Mouse (Mus musculus) spleen, embryonic (tissue): ENCODE results near the gene Clstn2.

Source experiments
- CTCF ChIA-PET: fragments of 350-600 bp; sonication (Branson Sonifier 250); formaldehyde crosslinking; loops from one replicate; lab custom pipeline; 2022; lab: Charles Lee

Clstn2 gene

GRCm38 (mm10) chr9:97476456-97476855, 556.5 kb downstream of the Clstn2 start:
- CTCF ChIA-PET, result no interaction called here

- CTCF ChIA-PET, result no interaction called here
Observed at GRCm38 (mm10) chr9:97474896-97475295, 558.1 kb downstream of the Clstn2 start.

- CTCF ChIA-PET, result no interaction called here
Observed at GRCm38 (mm10) chr9:97471014-97471591, 561.9 kb downstream of the Clstn2 start.

DNA sequence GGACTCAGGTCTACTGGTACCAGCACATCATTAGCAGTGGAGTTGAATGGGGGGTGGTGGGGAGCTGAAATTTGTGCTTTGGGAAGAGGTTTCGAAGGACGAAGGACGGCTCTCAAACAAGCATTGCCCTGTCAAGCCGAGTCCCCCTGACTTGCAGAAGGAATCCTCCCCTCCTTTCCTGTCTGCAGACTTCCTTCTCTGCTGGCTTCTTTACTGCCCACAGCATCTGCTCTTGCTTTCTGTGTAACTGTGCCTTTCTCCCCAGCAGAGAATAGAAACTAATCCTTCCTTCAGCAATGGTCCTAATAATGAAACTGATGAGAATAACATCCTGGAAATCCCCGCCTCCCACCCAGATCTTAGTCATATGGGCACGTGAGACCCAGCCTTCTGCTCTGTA, 572.5 kb downstream of the Clstn2 start:
- CTCF ChIA-PET, result no interaction called here

GRCm38 (mm10) chr9:97459745-97460144, 573.2 kb downstream of the Clstn2 start:
- CTCF ChIA-PET, result no interaction called here

GRCm38 (mm10) chr9:97449316-97450050, 583.5 kb downstream of the Clstn2 start:
- CTCF ChIA-PET, result no interaction called here

GRCm38 (mm10) chr9:97439872-97440636, 592.9 kb downstream of the Clstn2 start:
- CTCF ChIA-PET, result no interaction called here

DNA sequence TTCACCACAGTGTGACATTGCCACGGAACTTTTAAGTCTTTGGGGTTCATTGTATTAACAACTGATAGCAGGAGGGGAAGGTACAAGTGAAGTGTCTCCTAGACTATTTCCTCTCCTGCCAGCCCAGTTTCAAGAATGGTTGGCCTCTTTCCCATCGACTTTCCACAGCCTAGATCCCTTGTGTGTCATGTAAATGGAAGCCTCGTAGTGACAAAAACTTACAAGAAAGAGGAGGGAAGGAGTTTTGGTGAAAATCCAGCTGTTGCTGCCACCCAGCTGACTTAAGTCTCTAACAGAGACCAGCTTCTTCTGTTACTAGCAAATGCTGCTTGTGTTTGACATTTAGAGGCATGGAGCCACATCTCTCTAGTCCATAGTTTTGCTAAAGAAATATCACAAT, 598.3 kb downstream of the Clstn2 start:
- CTCF ChIA-PET, result no interaction called here

DNA sequence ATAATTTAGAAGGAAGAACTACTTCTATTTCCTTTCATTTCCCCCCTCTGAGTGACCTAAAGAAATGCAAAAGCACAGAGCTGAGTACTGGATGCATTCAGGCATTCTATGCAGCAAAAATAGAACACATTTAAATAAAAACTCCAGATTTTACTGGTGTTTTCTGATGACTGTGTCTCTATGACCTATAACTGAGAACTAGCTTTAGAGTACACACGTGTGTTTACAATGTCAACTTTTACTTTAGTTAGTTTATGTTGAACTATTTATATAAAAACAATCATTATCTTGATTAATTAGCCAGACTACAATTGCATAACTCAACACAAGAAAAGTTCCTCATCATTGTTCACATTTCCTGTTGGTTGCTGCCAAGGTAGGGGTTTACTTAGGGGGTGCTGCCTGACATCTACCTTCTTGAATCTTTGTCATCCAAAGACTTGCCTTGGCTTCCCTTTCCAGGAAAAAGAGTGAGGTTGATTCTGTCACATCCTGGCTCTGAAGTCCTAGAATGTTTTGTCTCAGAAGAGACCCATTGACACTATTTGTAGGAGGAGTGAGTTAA, 603.0 kb downstream of the Clstn2 start:
- CTCF ChIA-PET, result no interaction called here

DNA sequence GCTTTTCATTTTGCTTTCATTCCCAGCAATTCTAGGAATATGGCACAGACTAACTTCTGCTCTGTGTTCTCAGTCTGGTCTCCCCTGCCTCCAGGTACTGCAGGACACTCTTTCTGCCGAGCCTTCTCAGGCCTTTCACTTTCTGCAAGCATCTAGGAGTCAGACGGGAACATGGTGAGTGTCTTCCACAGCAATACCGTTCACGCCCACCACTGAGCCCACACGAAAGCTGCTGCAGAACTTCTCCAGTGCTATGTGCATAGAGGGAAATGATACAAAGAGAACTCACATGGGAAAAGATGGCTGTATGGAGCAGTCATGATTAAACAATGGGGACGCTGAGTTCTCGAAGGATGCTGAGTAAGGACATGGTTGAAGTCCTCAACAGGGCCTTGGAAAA, 604.9 kb downstream of the Clstn2 start:
- CTCF ChIA-PET, result no interaction called here

DNA sequence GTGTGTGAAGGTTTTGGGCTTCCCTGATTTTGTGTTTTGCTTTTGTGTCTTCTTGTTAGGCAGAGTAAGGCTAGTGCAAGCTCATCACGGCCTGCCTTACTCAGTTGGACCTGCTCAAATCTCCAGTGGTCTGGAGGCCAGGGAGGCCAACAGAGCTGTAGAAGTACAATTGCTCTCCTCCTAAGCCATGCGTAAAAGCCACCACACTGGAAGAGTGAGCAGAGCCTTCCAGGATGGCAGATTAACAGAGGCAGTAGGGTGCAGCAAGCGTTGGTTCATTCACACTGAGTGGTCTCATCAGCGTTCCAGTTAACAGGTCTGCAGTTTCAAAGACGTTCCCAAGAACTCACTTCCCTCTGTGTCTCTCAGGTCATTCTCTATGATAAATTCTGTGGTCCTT, 612.1 kb downstream of the Clstn2 start:
- CTCF ChIA-PET, result no interaction called here

GRCm38 (mm10) chr9:97414876-97415668, 617.9 kb downstream of the Clstn2 start:
- CTCF ChIA-PET, result no interaction called here

DNA sequence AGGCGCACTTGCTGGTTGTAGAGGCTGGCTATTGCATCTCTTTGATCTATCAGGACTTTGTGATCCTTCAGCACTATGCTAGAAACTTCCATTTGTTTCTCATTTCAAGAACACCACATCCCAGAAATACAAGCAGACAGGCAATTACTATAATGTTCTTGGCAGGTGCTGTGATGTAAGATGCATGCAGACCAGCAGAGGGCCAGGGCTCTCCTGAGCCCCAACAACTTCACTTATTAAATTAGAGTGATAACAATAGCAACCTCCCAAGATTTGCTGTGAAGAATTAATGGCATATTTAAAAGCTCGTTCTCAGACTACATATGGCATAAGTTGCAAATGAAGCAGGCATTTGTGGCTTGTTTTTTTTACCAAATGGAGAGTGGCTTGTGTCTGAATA, 624.8 kb downstream of the Clstn2 start:
- CTCF ChIA-PET, result no interaction called here
